Mouse (Mus musculus) liver (tissue): ENCODE data around the gene Ccl5.

Experiments used
- DNase-seq: peaks from one replicate; pipeline ENCODE4 v3.0.0-alpha.2; 2020; ENCODE audit warnings: mixed read lengths

The Ccl5 gene

DNA sequence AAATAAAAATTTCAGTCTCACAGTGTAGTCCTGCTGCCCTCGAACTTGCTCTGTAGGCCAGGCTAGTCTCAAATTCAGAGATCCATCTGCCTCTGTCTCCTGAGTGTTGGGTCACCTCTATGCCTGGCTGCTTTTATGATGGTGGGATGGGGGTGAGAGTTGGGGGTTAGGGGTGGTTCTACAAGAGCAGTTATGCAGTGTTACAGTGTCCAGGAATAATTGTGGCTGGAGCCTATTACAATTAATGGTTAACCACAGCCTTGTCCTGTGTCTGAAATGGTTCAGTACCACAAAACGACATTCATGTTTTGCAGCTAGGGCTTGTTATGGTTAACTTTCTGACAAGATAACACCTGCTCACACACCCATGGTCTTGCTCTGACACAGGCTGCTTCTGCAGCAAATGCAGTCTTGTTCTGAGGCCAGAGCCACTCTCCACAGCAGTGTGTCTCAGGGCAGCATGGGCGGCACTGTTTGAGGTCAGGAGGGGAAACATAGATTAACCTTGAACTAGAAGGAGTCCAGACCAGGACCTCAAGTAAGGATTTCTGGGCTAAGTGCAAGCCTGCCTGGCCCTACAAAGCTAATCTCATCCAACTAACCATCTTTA lies 8.5 kb upstream of the Ccl5 start:
- no peak for DNase-seq

DNA sequence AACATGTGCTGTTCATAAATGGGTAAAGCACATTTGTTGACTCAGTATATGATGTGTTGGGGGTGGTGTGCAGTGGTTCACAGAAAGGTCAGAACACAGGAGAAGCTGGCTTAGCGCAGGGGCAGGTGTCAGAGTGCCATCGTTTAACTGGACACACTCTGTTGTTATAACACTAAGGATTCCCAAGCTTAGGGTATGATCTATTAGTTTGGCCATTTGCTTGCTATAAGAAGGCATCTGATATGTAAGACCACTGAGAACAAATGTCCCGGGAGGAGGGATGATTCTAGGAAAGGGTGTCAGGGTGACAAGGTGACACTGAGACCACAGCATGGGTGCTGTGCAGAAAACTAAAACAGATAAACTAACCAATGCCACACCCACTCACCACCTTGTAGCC lies 6.5 kb upstream of the Ccl5 start:
- no peak for DNase-seq

DNA sequence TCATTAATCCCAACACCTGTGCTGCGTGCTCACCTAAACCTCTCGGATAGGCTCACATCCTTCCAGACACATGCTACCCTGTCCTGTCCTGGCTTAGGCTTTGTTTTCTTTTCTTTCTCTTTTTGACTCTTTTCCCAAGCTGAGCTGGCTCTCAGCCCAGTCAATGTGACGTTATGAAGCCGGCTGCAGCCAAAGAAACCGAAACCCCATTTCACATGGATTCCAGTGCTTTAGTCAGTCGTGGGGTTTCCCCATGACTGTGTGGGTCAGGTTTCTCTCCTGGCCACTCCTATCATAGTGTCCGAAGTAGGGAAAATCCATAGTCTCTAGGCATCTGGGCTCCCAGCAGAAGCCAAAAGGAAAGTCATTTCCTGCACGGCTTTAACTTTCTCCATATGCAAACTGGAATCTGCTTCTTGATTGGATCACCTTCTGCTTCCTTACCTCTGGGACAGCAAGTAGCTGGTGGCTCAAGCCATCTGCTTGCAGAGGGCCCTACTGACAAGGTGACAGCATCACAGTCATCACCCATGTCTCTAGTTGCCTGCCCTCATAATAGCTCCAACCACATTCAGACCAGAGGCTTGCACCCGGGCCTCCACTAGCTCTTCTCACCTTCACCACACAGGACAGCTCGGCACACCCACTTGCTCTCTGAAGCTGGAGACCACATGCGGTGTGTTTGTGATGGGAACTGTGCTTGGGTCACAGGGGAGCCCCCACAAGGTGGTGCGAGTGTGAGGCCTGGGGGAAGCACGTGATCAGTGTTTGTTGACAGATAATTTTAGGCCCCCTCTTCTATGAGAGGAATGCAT lies 4.5 kb upstream of the Ccl5 start:
- DNase-seq, result peak; percentile 19

DNA sequence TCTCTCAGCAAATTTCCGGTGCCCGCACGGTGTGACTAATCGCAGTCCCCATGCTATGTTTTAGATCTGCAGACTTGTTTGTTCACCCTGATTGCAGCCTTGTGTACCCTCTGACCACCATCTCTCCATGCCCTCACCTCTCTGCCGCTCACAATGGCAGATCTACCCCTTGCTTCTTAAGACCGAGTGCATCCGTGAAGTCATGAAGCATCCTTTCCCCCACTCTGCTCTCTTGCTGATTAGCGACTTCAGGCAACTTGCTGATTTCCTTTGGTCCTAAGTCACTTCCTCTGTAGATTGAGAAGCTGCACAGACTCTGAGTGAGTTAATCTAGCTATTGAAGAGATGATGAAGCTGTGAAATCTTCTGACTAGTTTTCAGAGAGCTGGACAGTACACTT lies 3.8 kb upstream of the Ccl5 start:
- no peak for DNase-seq

DNA sequence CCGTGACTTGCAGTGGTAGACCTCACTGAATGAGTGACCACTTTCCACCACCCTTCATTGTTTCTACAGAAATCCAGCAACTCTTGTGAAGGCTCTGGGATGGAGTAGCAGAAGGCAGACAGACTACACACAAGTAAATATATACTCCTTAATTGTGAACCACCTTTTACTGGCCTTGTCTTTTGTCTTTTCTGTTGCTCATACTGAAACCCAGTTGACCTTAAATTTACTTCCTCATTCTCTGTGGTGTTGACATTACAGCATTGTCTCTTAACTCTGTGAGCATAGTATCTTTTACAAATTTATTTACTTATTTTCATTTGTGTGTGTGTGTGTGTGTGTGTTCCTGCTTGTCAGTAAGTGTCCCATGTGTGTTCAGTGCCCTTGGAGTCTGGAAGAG lies 2.9 kb upstream of the Ccl5 start:
- no peak for DNase-seq

DNA sequence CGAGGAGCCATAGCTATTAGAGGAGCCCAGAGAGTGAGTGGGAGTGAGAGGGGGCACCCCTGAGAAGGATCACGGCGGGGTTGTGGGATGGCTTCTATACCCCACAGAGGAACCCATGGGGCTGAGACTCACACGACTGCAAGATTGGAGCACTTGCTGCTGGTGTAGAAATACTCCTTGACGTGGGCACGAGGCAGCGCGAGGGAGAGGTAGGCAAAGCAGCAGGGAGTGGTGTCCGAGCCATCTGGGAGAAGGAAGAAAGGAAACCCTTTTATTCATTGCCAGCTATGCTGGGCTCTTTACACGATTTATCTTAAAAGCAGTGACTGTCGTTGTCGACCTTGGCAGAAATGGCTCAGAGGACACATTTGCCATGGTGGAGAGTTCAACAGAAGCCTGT lies 1.3 kb downstream of the Ccl5 start:
- no peak for DNase-seq

DNA sequence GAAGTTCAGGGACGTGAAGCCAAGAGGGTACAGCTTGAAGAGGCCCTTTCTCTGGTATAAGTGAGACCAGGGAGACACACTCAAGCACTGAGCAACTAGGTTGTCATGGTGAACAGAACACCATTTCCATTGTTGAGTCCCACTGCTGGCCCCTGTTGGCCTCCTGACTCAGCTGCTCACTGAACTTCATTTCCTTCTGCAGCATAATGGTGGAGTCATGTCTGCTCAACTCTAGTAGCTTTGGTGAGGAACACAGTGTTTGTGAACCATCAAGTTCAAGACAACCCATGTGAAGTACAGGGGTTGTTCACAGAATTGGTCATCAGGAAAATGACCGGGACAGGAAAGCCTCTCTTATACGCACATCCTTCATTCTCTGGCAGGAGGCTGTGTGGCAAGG lies 8.2 kb downstream of the Ccl5 start, which contains the start of gene Heatr9:
TSS of gene Heatr9 (minus strand) at position 101 of the 400 bp plus-strand sequence.
- no peak for DNase-seq

DNA sequence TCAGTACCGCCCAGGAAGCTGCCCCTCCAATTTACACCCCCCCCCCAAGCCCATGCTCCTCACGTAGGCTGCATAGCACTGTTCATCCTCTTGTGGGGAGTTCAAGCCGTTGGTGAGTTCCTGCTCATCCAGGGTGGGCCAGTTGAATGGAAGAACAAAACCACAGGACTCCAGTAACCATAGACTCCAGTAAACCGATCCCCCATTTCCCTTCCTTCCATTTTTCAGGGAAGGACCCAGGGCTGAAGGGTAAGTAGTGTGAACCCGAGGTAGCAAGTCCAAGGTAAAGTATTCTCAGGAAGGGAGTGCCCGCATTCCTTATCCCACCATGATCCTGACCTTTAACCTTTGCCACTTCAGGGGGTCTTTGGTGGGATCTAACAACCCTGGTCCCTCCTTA lies 11.9 kb downstream of the Ccl5 start:
- DNase-seq, result no peak

DNA sequence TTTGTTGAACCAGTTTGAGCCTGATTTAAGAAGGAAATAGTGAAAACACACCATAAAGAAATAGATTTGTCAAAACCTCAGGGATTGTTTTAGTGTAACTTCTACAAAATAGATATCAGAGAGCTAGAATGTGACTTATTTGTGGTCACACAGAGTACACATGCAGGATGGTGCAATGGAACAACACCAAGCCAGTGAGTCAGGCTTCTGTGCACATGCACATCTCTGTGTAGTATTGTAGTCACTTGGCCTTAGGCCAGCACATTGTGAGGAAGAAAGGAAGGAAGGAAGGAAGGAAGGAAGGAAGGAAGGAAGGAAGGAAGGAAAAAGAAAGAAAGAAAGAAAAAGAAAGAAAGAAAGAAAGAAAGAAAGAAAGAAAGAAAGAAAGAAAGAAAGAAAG lies 13.2 kb downstream of the Ccl5 start:
- no peak for DNase-seq

DNA sequence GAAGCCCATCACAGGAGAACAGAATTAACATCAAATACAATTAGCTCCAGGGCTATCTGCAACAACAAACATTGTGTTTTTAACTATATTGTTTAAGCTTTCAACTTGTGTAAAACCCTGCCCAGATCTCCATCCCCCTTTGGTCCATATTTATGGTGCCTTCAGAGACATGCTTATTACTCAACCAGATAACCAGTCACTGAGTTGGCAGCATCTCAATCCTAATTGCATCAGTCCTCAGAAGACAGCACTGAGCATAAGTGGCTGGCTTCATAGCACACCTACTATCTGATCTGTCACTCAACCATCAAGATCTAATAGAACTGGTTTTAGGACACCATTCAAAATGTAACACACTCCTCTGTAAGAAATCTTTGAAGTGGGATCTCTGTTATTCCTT lies 20.8 kb downstream of the Ccl5 start:
- DNase-seq, result no peak

DNA sequence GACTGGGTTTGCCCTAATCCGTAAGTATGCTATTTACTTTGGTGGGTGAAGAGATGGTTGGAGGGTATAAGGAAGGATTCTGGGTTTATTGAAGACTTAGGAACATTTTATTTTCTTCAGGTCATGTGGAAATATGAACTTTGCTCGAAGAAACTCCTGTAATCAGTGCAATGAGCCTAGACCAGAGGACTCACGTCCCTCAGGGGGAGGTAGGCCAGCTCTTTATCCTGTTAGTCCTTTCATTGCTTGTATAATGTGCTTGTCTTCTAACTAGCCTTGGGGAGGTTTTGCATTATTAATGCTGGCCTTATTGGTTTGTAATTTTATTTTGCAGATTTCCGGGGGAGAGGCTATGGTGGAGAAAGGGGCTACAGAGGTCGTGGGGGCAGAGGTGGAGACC lies 26.0 kb downstream of the Ccl5 start:
- no peak for DNase-seq

DNA sequence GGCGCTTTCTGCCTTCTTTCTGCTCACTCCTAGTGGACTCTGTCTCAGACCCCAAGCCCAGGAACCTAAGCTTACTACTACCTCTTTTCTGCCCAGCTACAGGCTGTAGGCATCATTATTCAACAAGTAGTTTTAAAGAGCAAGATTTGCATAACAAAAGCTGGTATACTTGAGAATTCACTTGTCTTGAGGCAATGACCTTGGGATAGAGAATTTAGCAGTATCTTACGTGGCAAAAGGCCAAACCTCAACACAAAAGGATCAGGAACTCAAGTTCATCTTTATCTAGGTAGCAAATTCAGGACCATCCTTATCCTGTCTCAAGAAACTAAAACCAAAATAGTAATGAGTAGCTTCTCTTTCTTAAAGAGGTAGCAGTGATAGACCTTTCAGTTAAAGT lies 34.7 kb downstream of the Ccl5 start:
- DNase-seq, result no peak

DNA sequence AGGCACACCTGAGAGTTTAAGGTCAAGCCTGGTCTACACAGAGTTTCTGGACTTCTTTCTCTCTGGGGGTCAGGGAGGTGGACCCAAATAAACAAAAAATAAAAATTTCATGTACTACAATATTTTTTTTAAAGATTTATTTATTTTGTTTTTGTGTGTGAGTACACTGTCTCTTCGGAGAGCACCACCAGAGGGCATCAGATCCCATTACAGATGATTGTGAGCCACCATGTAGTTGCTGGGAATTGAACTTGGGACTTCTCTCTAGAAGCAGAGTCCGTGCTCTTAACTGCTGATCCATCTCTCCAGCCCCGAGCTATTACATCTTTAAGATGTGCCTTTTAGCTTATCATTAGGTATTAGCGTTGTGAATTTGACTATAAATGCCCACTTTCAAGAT lies 38.8 kb downstream of the Ccl5 start:
- no peak for DNase-seq
